Mouse (Mus musculus) MEL (cell line): ENCODE measurements around the gene Oscp1.

Experiments
- CTCF ChIP-seq, 3 experiments: IDR thresholded peaks in 2 of 3; conservative IDR thresholded peaks in 1 of 3; 2 replicates each; pipeline ENCODE4 v1.5.1; 2011 to 2012; ENCODE audit warnings: low read length in 3 of 3, low read depth in 2 of 3, mild to moderate bottlenecking in 2 of 3, improper control_type of control experiment in 1 of 3, inconsistent platforms in 1 of 3, mixed read lengths in 1 of 3, moderate library complexity in 1 of 3; ENCODE audit not compliant: control insufficient read depth in 1 of 3, insufficient read depth in 1 of 3, poor library complexity in 1 of 3, severe bottlenecking in 1 of 3
- MAX ChIP-seq: IDR thresholded peaks from 2 replicates; pipeline ENCODE4 v1.6.1; 2011; ENCODE audit warnings: low read length, improper control_type of control experiment
- SMC3 ChIP-seq: IDR thresholded peaks from 2 replicates; pipeline ENCODE4 v1.6.1; 2011; ENCODE audit warnings: low read depth, low read length, improper control_type of control experiment

DNA sequence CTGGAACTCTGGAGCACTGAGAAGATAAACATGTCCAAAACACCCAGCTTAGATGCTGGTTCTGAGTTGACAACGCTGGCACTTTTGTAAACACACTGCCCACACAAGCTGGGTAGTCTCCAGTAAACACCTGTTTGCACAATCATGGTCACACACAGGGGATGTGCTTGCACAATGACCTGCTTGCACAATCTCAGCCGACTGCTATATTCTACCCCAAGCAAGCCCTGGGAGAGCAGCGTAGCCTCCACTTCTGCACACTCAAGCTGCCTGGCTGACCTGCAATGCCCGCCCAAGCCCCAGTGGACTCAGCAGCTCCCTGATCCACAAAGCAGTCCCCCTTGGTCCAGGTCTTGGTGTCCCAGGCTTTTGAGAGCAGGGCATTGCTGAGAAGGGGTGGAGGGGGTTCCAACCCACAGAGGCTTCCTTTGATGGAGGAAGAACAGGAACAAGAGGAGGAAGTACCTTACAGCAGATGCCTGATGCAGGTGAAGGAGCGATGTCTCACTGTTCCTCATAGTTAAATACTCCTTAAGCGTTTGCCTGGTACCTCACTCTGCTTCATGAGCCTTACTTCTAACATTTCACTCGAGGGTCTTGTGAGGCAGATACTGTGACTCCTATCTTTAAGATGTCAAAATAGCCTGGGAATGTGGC lies 40.6 kb upstream of the Oscp1 start:
- TF ChIP-seq CTCF (IDR thresholded peaks at IDR 0.05 in 2 of 3, conservative IDR thresholded peaks at IDR 0.05 in 1 of 3; ENCODE audit: control insufficient read depth in 1 of 3, insufficient read depth in 1 of 3, low read depth in 2 of 3, low read length in 3 of 3, poor library complexity in 1 of 3, severe bottlenecking in 1 of 3) (no peak), MAX (no peak), SMC3 (no peak)
